Mouse (Mus musculus): ENCODE measurements around the gene Sigmar1.

DNA sequence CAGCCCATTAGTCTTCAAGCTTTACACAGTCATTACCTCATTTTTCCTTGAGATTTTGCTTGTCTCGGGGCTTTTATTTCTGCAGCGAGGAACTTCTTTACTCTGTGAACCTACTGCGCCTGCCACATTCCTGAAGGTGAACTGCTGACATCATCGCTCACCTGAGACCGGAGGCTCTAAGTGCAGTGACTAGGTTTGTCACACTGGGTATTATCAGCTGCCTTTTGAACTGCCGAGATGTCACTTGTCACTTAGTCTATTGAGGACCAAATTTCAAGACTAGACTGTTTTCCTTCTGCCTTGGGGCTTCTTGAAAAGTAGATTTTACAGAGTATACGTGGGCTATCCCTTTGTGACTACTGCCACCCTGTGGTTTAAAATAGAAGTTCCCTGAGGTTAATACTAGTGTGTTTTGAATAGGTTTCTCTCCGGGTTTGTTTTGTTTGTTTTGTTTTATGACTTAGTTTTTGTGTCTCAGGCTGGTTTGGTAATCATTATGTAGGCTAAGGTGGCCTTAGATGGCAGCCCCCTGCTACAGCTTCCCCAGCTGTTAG lies 47.7 kb downstream of the Sigmar1 start:
- TF ChIP-seq CTCF (IDR thresholded peaks at IDR 0.05; ENCODE audit: extremely low read depth, insufficient read depth, low read length) = peak; percentile 15; the same call in 1 of the 2 replicates
- TF ChIP-seq POLR2A (IDR thresholded peaks at IDR 0.05; ENCODE audit: extremely low read depth, insufficient read depth, low read length) = no peak

All from cortical plate, adult 2 months (tissue).